Mouse (Mus musculus): Measurements from ENCODE around the gene Fgf18. TPM values are rescaled to one million over a fixed set of nuclear protein-coding genes. Genes with fewer than 3 reads are reported as not detected.

Gene Fgf18
- 2.8 and 3.4 TPM in 2 replicates for polyA plus RNA-seq (2016; fragmentation: Nextera tagmentation; extraction: Ambion mirVana)

- WGBS, result under 1% methylated on average over 50 of the region's 53 CpGs
- Histone ChIP-seq H3K4me1 (peaks cover 60% of the 10 kb centered on the region), H3K36me3 (replicated peaks) (peaks cover 30% of the 10 kb centered on the region), H3K27ac (replicated peaks) (peak within 1 kb of the TSS; percentile 77), H3K9me3 (no peaks in the 10 kb centered on the region), H3K4me3 (peak within 1 kb of the TSS; percentile 70), H3K27me3 (replicated peaks; ENCODE audit: low read depth, poor library complexity, severe bottlenecking) (peaks cover 57% of the 10 kb centered on the region)
- DNase-seq (ENCODE audit: low spot score), result peak; percentile 68
Observed at GRCm38 (mm10) chr11:33147171-33147571, at the start of gene Fgf18. Gene Fgf18, minus strand, starts transcription at chr11:33147400.

GRCm38 (mm10) chr11:33196447-33197132 is 49.4 kb upstream of the Fgf18 start:
- WGBS, result 4% methylated on average over 24 of the region's 24 CpGs
- DNase-seq (ENCODE audit: low spot score), result peak; percentile 53
- peaks cover 100% of the 10 kb centered on the region for H3K27me3 ChIP-seq (replicated peaks; ENCODE audit: low read depth, poor library complexity, severe bottlenecking)
- peaks cover 7% of the 10 kb centered on the region for H3K9me3 ChIP-seq
- H3K4me1 ChIP-seq, result peaks cover 44% of the 10 kb centered on the region
- H3K27ac ChIP-seq (replicated peaks), result no peak overlapping the region
- peak overlapping the region; percentile 2; the same call in 1 of the 2 replicates for H3K4me3 ChIP-seq
- no peaks in the 10 kb centered on the region for H3K36me3 ChIP-seq (replicated peaks)

GRCm38 (mm10) chr11:33195531-33196446 is 48.6 kb upstream of the Fgf18 start:
- DNase-seq (ENCODE audit: low spot score), result peak; percentile 42
- 3% methylated on average over 25 of the region's 25 CpGs for WGBS
- no peak overlapping the region for H3K27ac ChIP-seq (replicated peaks)

GRCm38 (mm10) chr11:33195061-33195460 is 47.9 kb upstream of the Fgf18 start:
- peaks cover 7% of the 10 kb centered on the region for H3K9me3 ChIP-seq
- no peak for DNase-seq (ENCODE audit: low spot score)
- no peaks in the 10 kb centered on the region for H3K36me3 ChIP-seq (replicated peaks)
- 9% methylated on average over 7 of the region's 7 CpGs for WGBS
- no peak overlapping the region for H3K27ac ChIP-seq (replicated peaks)
- H3K4me3 ChIP-seq, result no peak overlapping the region
- H3K4me1 ChIP-seq, result peaks cover 29% of the 10 kb centered on the region
- peaks cover 100% of the 10 kb centered on the region for H3K27me3 ChIP-seq (replicated peaks; ENCODE audit: low read depth, poor library complexity, severe bottlenecking)

More at GRCm38 (mm10) chr11:33195531-33196446, 48.6 kb upstream of the Fgf18 start:
- Histone ChIP-seq H3K27me3 (replicated peaks; ENCODE audit: low read depth, poor library complexity, severe bottlenecking) (peaks cover 100% of the 10 kb centered on the region), H3K4me1 (peaks cover 36% of the 10 kb centered on the region), H3K36me3 (replicated peaks) (no peaks in the 10 kb centered on the region), H3K9me3 (peaks cover 7% of the 10 kb centered on the region), H3K4me3 (peak overlapping the region; percentile 2; the same call in 1 of the 2 replicates)

- under 1% methylated on average over 12 of the region's 12 CpGs for WGBS
- Histone ChIP-seq H3K27me3 (replicated peaks; ENCODE audit: low read depth, poor library complexity, severe bottlenecking) (peaks cover 94% of the 10 kb centered on the region), H3K9me3 (peaks cover 7% of the 10 kb centered on the region), H3K4me1 (peaks cover 21% of the 10 kb centered on the region), H3K27ac (replicated peaks) (no peak overlapping the region), H3K36me3 (replicated peaks) (no peaks in the 10 kb centered on the region), H3K4me3 (peak overlapping the region; percentile 37; the same call in 1 of the 2 replicates)
- DNase-seq (ENCODE audit: low spot score), result peak; percentile 54
Observed at GRCm38 (mm10) chr11:33193695-33194094, 46.5 kb upstream of the Fgf18 start.

GRCm38 (mm10) chr11:33181804-33182203 is 34.6 kb upstream of the Fgf18 start:
- Histone ChIP-seq H3K27ac (replicated peaks) (no peak overlapping the region), H3K9me3 (no peaks in the 10 kb centered on the region), H3K36me3 (replicated peaks) (no peaks in the 10 kb centered on the region), H3K4me1 (peaks cover 12% of the 10 kb centered on the region), H3K27me3 (replicated peaks; ENCODE audit: low read depth, poor library complexity, severe bottlenecking) (peaks cover 60% of the 10 kb centered on the region), H3K4me3 (no peak overlapping the region)
- DNase-seq (ENCODE audit: low spot score), result no peak
- 74% methylated on average over 3 of the region's 3 CpGs for WGBS

- Histone ChIP-seq H3K4me1 (peaks cover 12% of the 10 kb centered on the region), H3K9me3 (no peaks in the 10 kb centered on the region), H3K4me3 (peak overlapping the region; percentile 46), H3K27me3 (replicated peaks; ENCODE audit: low read depth, poor library complexity, severe bottlenecking) (peaks cover 71% of the 10 kb centered on the region), H3K27ac (replicated peaks) (no peak overlapping the region; the same call in 1 of the 2 replicates), H3K36me3 (replicated peaks) (no peaks in the 10 kb centered on the region)
- WGBS, result 1% methylated on average over 18 of the region's 18 CpGs
- DNase-seq (ENCODE audit: low spot score), result peak; percentile 61
Observed at GRCm38 (mm10) chr11:33180701-33181116, 33.5 kb upstream of the Fgf18 start.

GRCm38 (mm10) chr11:33179802-33180201 is 32.6 kb upstream of the Fgf18 start:
- Histone ChIP-seq H3K36me3 (replicated peaks) (no peaks in the 10 kb centered on the region), H3K9me3 (no peaks in the 10 kb centered on the region), H3K4me3 (no peak overlapping the region), H3K27ac (replicated peaks) (no peak overlapping the region), H3K4me1 (peaks cover 12% of the 10 kb centered on the region), H3K27me3 (replicated peaks; ENCODE audit: low read depth, poor library complexity, severe bottlenecking) (peaks cover 75% of the 10 kb centered on the region)
- WGBS, result 21% methylated on average over 1 of the region's 1 CpGs
- no peak for DNase-seq (ENCODE audit: low spot score)

GRCm38 (mm10) chr11:33176525-33177245 is 29.5 kb upstream of the Fgf18 start:
- Histone ChIP-seq H3K36me3 (replicated peaks) (no peaks in the 10 kb centered on the region), H3K27me3 (replicated peaks; ENCODE audit: low read depth, poor library complexity, severe bottlenecking) (peaks cover 68% of the 10 kb centered on the region), H3K9me3 (no peaks in the 10 kb centered on the region), H3K4me3 (no peak overlapping the region), H3K27ac (replicated peaks) (no peak overlapping the region), H3K4me1 (peaks cover 12% of the 10 kb centered on the region)
- 31% methylated on average over 20 of the region's 20 CpGs for WGBS
- peak; percentile 66 for DNase-seq (ENCODE audit: low spot score)

- Histone ChIP-seq H3K27me3 (replicated peaks; ENCODE audit: low read depth, poor library complexity, severe bottlenecking) (peaks cover 66% of the 10 kb centered on the region), H3K36me3 (replicated peaks) (no peaks in the 10 kb centered on the region), H3K4me1 (peaks cover 6% of the 10 kb centered on the region), H3K9me3 (no peaks in the 10 kb centered on the region), H3K4me3 (no peak overlapping the region), H3K27ac (replicated peaks) (no peak overlapping the region)
- 68% methylated on average over 3 of the region's 3 CpGs for WGBS
- no peak for DNase-seq (ENCODE audit: low spot score)
Observed at GRCm38 (mm10) chr11:33175768-33176167, 28.6 kb upstream of the Fgf18 start.

GRCm38 (mm10) chr11:33170489-33170888 is 23.3 kb upstream of the Fgf18 start:
- Histone ChIP-seq H3K4me1 (no peaks in the 10 kb centered on the region), H3K9me3 (no peaks in the 10 kb centered on the region), H3K27ac (replicated peaks) (no peak overlapping the region), H3K4me3 (no peak overlapping the region), H3K36me3 (replicated peaks) (no peaks in the 10 kb centered on the region), H3K27me3 (replicated peaks; ENCODE audit: low read depth, poor library complexity, severe bottlenecking) (peaks cover 15% of the 10 kb centered on the region)
- WGBS, result 18% methylated on average over 9 of the region's 9 CpGs
- peak; percentile 63 for DNase-seq (ENCODE audit: low spot score)

- 3% methylated on average over 49 of the region's 49 CpGs for WGBS
- DNase-seq (ENCODE audit: low spot score), result peak; percentile 100
Observed at GRCm38 (mm10) chr11:33162998-33163506, 15.9 kb upstream of the Fgf18 start, which contains the start of gene Npm1. Gene Npm1, minus strand, starts transcription at chr11:33163206.

More at GRCm38 (mm10) chr11:33162998-33163506, 15.9 kb upstream of the Fgf18 start, which contains the start of gene Npm1:
- peaks cover 24% of the 10 kb centered on the region for H3K4me1 ChIP-seq
- H3K9me3 ChIP-seq, result no peaks in the 10 kb centered on the region
- no peaks in the 10 kb centered on the region for H3K27me3 ChIP-seq (replicated peaks; ENCODE audit: low read depth, poor library complexity, severe bottlenecking)
- peak within 1 kb of the TSS; percentile 91 for H3K4me3 ChIP-seq
- H3K27ac ChIP-seq (replicated peaks), result peak within 1 kb of the TSS; percentile 96
- H3K36me3 ChIP-seq (replicated peaks), result peaks cover 43% of the 10 kb centered on the region

Data from embryonic facial prominence, embryonic 10.5 days (tissue).